Mouse (Mus musculus) megakaryocyte, embryonic 14.5 days (primary cell): Measurements from ENCODE around the gene Cdkn2a. TPM values are rescaled to one million over a fixed set of nuclear protein-coding genes. Genes with fewer than 3 reads are reported as not detected.
A peak's percentile ranks its signal among the peaks of the same experiment; 100 is the strongest.

Source experiments
- H3K27me3 ChIP-seq: replicated peaks from 2 replicates; pipeline ENCODE3; 2012; ENCODE audit warnings: inconsistent platforms
- H3K36me3 ChIP-seq: replicated peaks from 2 replicates; pipeline ENCODE3; 2012; ENCODE audit warnings: low read length, inconsistent platforms, mixed read lengths
- H3K4me1 ChIP-seq: 2 replicates; pipeline ENCODE4 v1.6.1; 2012; ENCODE audit warnings: inconsistent platforms
- H3K4me3 ChIP-seq: replicated peaks from 2 replicates; pipeline ENCODE3; 2012; ENCODE audit warnings: moderate library complexity, mild to moderate bottlenecking, inconsistent platforms
- H3K9me3 ChIP-seq: 2 replicates; pipeline ENCODE4 v1.6.1; 2012; ENCODE audit warnings: inconsistent platforms
- FLI1 ChIP-seq: IDR thresholded peaks from 2 replicates; pipeline ENCODE4 v1.6.1; 2012; ENCODE audit warnings: low read length, inconsistent platforms, mixed read lengths
- GATA1 ChIP-seq: IDR thresholded peaks from 3 replicates; pipeline ENCODE4 v1.6.1; 2012; ENCODE audit warnings: mixed read lengths, low read length, inconsistent platforms, borderline replicate concordance
- polyA plus RNA-seq: library from polyadenylated mRNA; stranded (reverse); fragments of >175 nt; gene quantifications from 2 replicates; pipeline ENCODE4 v1.2.3, GENCODE M21; 2012; ENCODE audit warnings: low replicate concordance; ENCODE audit not compliant: insufficient read depth

The Cdkn2a gene
- 232 and 254 TPM in 2 replicates for polyA plus RNA-seq

DNA sequence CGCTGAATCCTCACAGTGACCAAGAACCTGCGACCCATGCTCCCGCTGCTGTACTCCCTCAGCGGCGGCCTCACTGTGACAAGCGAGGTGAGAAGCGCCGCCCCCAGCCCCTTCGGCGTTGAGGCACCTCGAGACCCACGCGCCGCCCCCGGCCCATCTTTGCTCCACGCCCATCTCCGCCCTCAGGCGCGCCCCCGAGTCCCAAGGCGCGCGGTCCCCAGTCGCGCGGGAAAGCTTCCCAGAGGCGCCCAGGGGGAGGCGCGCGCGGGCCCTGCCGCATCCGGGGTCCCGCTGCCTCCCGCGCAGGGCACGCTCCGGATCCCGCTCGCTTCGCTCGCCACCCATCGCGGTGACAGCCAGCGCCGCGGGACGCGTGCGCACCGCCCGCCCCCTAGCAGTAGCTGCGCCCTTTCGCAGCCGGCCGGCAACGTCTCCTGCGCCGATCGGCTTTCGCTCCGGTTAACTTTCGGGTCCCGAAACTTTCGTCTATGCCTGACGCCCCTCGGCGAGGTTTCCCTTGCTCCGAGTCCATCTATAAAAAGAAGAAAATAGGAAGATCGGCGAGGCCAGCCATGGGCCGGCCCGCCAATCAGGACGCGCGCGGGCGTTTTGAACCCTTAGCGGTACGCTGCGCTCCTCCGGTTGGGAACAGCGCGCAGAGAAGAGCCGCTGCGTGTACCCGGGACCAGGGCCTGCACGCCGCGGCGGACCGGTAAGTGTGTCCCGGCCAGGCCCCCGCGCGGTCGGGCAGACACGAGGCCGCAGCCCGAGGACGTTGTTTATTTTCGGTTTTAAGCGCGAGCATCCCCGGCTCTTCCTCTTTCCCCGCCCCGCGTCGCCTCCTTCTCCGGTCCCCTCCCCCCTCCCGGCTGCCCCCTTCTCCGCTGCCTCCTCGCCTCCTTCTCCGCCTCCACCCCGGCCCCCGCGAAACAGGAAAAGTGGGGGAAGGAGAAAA lies at the start of gene Cdkn2a:
Gene Cdkn2a, minus strand, starts transcription at position 168 of the 955 bp plus-strand sequence.
- Histone ChIP-seq H3K4me3 (peak within 1 kb of the TSS; percentile 95), H3K36me3 (peaks cover 13% of the 10 kb centered on the region), H3K4me1 (peaks cover 21% of the 10 kb centered on the region), H3K27me3 (peaks cover 50% of the 10 kb centered on the region), H3K9me3 (no peaks in the 10 kb centered on the region)
- no peak for TF ChIP-seq GATA1
- no peak for TF ChIP-seq FLI1

GRCm38 (mm10) chr4:89313461-89313860 lies 19.0 kb upstream of the Cdkn2a start:
- peaks cover 13% of the 10 kb centered on the region for H3K27me3 ChIP-seq
- H3K4me1 ChIP-seq, result peaks cover 27% of the 10 kb centered on the region
- peaks cover 4% of the 10 kb centered on the region for H3K36me3 ChIP-seq
- no peaks in the 10 kb centered on the region for H3K9me3 ChIP-seq
- no peak overlapping the region for H3K4me3 ChIP-seq
- TF ChIP-seq FLI1, result no peak
- no peak for TF ChIP-seq GATA1

- Histone ChIP-seq H3K27me3 (peaks cover 33% of the 10 kb centered on the region), H3K9me3 (no peaks in the 10 kb centered on the region), H3K36me3 (peaks cover 25% of the 10 kb centered on the region), H3K4me1 (peaks cover 37% of the 10 kb centered on the region), H3K4me3 (peak within 1 kb of the TSS; percentile 99)
- no peak for TF ChIP-seq GATA1
- no peak for TF ChIP-seq FLI1
Measured at GRCm38 (mm10) chr4:89310491-89311254, 16.2 kb upstream of the Cdkn2a start, which contains the start of gene Cdkn2b. Gene Cdkn2b (minus strand): TSS chr4:89311039.

DNA sequence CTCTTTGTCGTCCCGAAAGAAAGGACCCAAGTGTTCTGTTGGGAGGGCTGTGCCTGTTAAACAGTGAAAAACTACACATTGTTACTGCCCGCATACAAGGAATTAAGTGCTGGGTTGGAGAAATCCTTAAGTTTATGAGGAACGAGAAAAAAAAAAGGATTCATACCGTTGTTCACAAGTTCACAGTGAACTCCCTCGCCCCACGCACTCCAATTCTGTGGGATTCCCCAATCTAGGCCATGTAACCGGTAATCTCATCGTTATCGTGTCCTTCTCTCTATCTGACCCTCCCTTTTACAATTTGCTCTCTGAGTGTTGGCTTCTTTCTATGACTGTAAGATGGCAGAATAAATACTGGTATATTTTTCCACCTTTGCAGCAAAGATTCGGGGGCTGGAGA lies 15.5 kb upstream of the Cdkn2a start:
- H3K4me3 ChIP-seq, result peak overlapping the region; percentile 99
- peaks cover 34% of the 10 kb centered on the region for H3K27me3 ChIP-seq
- no peaks in the 10 kb centered on the region for H3K9me3 ChIP-seq
- peaks cover 37% of the 10 kb centered on the region for H3K4me1 ChIP-seq
- peaks cover 29% of the 10 kb centered on the region for H3K36me3 ChIP-seq
- TF ChIP-seq FLI1 (no peak), GATA1 (no peak)

DNA sequence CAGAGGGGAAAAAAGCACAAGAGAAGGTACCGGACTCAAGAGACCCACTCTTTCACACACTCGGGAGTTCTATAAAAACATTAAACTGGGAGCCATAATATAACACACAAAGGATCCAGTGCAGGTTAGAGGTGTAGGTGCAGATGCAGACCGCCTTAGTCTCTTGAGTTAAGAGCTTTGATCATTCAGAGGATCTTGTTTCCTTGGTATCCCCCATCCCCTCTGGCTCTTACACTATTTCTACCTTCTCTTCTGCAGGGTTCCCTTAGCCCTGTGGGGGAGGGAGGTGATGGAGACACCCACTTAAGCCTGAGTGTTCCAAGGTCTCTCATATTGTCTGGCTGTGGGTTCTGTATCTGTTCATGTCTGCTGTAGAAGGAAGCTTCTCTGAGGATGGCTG lies 13.5 kb upstream of the Cdkn2a start:
- Histone ChIP-seq H3K4me1 (peaks cover 37% of the 10 kb centered on the region), H3K36me3 (peaks cover 31% of the 10 kb centered on the region), H3K4me3 (peak overlapping the region; percentile 80), H3K27me3 (peaks cover 43% of the 10 kb centered on the region), H3K9me3 (no peaks in the 10 kb centered on the region)
- TF ChIP-seq GATA1, result no peak
- no peak for TF ChIP-seq FLI1

DNA sequence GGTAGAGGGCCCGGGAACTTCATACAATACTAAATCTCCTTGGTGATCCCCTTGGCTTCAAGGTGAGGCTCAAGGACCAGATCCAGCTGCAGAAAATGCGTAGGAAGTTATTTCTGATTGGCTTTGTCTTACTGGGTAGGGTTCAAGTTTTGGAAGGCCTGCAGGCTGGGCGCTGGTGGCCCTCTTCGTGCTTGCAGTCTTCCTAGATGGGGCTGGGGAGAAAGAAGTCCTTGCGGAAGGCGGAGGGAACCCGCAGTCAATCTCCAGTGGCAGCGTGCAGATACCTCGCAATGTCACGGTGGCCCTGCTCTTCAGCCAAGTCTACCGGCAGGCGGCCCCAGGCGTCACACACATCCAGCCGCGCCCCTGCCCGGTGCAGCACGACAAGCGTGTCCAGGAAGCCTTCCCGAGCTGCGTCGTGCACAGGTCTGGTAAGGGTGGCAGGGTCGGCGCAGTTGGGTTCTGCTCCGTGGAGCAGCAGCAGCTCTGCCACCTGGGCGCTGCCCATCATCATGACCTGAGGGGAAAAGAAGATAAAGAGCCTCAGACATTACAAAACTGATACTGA lies 12.4 kb upstream of the Cdkn2a start:
- TF ChIP-seq GATA1 (no peak), FLI1 (no peak)
- peaks cover 52% of the 10 kb centered on the region for H3K27me3 ChIP-seq
- no peaks in the 10 kb centered on the region for H3K9me3 ChIP-seq
- peak overlapping the region; percentile 70 for H3K4me3 ChIP-seq
- peaks cover 33% of the 10 kb centered on the region for H3K36me3 ChIP-seq
- H3K4me1 ChIP-seq, result peaks cover 37% of the 10 kb centered on the region

GRCm38 (mm10) chr4:89305691-89306090 lies 11.2 kb upstream of the Cdkn2a start:
- TF ChIP-seq FLI1, result no peak
- no peak for TF ChIP-seq GATA1
- Histone ChIP-seq H3K36me3 (peaks cover 36% of the 10 kb centered on the region), H3K9me3 (no peaks in the 10 kb centered on the region), H3K4me3 (no peak overlapping the region), H3K4me1 (peaks cover 28% of the 10 kb centered on the region), H3K27me3 (peaks cover 56% of the 10 kb centered on the region)

- no peaks in the 10 kb centered on the region for H3K9me3 ChIP-seq
- peaks cover 15% of the 10 kb centered on the region for H3K4me1 ChIP-seq
- TF ChIP-seq FLI1 (no peak), GATA1 (no peak)
- peaks cover 52% of the 10 kb centered on the region for H3K27me3 ChIP-seq
- H3K36me3 ChIP-seq, result peaks cover 35% of the 10 kb centered on the region
- H3K4me3 ChIP-seq, result no peak overlapping the region
Measured at GRCm38 (mm10) chr4:89303281-89303995, 9.0 kb upstream of the Cdkn2a start.

DNA sequence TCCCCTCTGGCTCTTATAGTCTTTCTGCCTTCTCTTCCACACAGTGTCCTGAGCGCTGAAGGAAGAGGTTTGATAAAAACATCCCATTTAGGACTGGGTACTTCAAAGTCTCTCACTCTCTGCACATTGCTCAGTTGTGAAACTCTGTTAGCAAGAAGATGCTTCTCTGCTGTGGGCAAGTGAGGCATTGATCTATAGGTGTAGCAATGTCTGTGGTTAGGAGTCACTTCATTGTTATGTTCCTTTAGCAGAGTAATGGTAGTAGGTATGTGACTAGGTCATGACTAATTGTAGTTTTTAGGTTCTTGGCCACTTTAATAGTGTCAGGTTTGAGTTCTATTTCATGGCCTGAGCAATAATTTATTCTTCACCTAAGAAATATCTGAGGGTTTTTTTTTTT lies 7.7 kb upstream of the Cdkn2a start:
- Histone ChIP-seq H3K36me3 (peaks cover 35% of the 10 kb centered on the region), H3K27me3 (peaks cover 49% of the 10 kb centered on the region), H3K9me3 (no peaks in the 10 kb centered on the region), H3K4me3 (no peak overlapping the region), H3K4me1 (peaks cover 10% of the 10 kb centered on the region)
- TF ChIP-seq GATA1 (no peak), FLI1 (no peak)
